Mouse (Mus musculus): ENCODE data around the gene Pcsk7. TPM values are rescaled to one million over a fixed set of nuclear protein-coding genes. Genes with fewer than 3 reads are reported as not detected.

Pcsk7 gene
- total and polyA plus RNA-seq, 3 experiments: 12.7 to 14.3 TPM; not detected in 1

GRCm38 (mm10) chr9:45963577-45963976 lies 57.3 kb downstream of the Pcsk7 start:
- Histone ChIP-seq H3K9ac (ENCODE audit: control insufficient read depth, low read depth, low read length, poor library complexity, severe bottlenecking) (no peak overlapping the region), H3K4me1 (ENCODE audit: control insufficient read depth in 1 of 2, insufficient read depth in 2 of 2, low read length in 2 of 2) (no peaks in the 10 kb centered on the region)
- TF ChIP-seq ZC3H11A (IDR thresholded peaks at IDR 0.05; ENCODE audit: low read depth, low read length): no peak
- TF ChIP-seq TCF12 (IDR thresholded peaks at IDR 0.05; ENCODE audit: low read depth, low read length): no peak
- no peak for TF ChIP-seq POLR2A (IDR thresholded peaks at IDR 0.05; ENCODE audit: control insufficient read depth in 1 of 2, insufficient read depth in 1 of 2, low read depth in 1 of 2, low read length in 2 of 2, poor library complexity in 1 of 2)
- TF ChIP-seq E2F4 (IDR thresholded peaks at IDR 0.05; ENCODE audit: borderline replicate concordance, low read depth, low read length): no peak
- no peak for TF ChIP-seq SMC3 (IDR thresholded peaks at IDR 0.05; ENCODE audit: low read depth, low read length)
- no peak for TF ChIP-seq GABPA (IDR thresholded peaks at IDR 0.05; ENCODE audit: low read depth, low read length)

DNA sequence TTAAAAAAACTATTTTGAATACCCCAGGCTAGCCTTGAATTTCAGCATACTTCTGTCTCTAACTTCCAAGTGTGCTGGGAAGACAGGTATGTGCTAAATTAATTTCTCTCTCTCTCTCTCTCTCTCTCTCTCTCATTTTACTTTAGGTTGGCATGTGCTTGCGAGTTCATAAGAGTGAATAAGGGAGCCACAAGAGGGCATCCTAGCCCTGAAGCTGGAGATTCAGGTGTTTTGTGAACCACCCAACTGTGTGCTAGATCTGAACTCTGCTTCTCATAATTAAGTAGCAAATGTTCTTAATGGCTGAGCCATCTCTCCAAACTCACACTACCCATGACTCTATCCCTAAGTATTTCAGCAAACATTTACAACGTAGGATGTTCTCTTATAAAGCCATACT lies 70.6 kb downstream of the Pcsk7 start:
- Histone ChIP-seq H3K27me3 (ENCODE audit: control insufficient read depth in 1 of 2, insufficient read depth in 2 of 2, low read length in 2 of 2) (no peaks in the 10 kb centered on the region), H3K4me3 (ENCODE audit: control insufficient read depth in 1 of 2, insufficient read depth in 1 of 2, low read depth in 2 of 2, low read length in 2 of 2) (no peak overlapping the region), H3K9ac (ENCODE audit: control insufficient read depth, low read depth, low read length, poor library complexity, severe bottlenecking) (no peak overlapping the region), H3K4me1 (ENCODE audit: control insufficient read depth in 1 of 2, insufficient read depth in 2 of 2, low read length in 2 of 2) (peaks cover 15 to 16% of the 10 kb centered on the region in 2 experiments), H3K9me3 (replicated peaks; ENCODE audit: insufficient read depth, low read length) (no peaks in the 10 kb centered on the region), H3K27ac (ENCODE audit: control insufficient read depth, low read depth, low read length) (no peak overlapping the region), H3K79me2 (ENCODE audit: control insufficient read depth, insufficient read depth, low read length, poor library complexity) (peaks cover 39% of the 10 kb centered on the region), H3K36me3 (ENCODE audit: control insufficient read depth in 1 of 2, insufficient read depth in 2 of 2, low read length in 2 of 2) (peaks cover 31 to 46% of the 10 kb centered on the region in 2 experiments)
- TF ChIP-seq CTCF (IDR thresholded peaks at IDR 0.05 in 2 of 3, conservative IDR thresholded peaks at IDR 0.05 in 1 of 3; ENCODE audit: control insufficient read depth in 1 of 3, insufficient read depth in 1 of 3, low read depth in 2 of 3, low read length in 3 of 3, poor library complexity in 1 of 3, severe bottlenecking in 1 of 3): peak in 1 of 3 experiments; percentile 34; a peak in 3 of 6 replicates
- TF ChIP-seq RAD21 (IDR thresholded peaks at IDR 0.05; ENCODE audit: low read depth, low read length): peak; percentile 23
- TF ChIP-seq MYC (IDR thresholded peaks at IDR 0.05; ENCODE audit: low read depth, low read length): no peak
- peak; percentile 21 for TF ChIP-seq SMC3 (IDR thresholded peaks at IDR 0.05; ENCODE audit: low read depth, low read length)
- no peak for TF ChIP-seq BHLHE40 (IDR thresholded peaks at IDR 0.05; ENCODE audit: borderline replicate concordance, low read depth, low read length)
- no peak for DNase-seq (ENCODE audit: low read depth, low spot score)

More at GRCm38 (mm10) chr9:45963577-45963976, 57.3 kb downstream of the Pcsk7 start:
- no peak overlapping the region for H3K27ac ChIP-seq (ENCODE audit: control insufficient read depth, low read depth, low read length)
- H3K27me3 ChIP-seq (ENCODE audit: control insufficient read depth in 1 of 2, insufficient read depth in 2 of 2, low read length in 2 of 2): no peaks in the 10 kb centered on the region
- no peaks in the 10 kb centered on the region; the same call in 1 of the 2 replicates for H3K79me2 ChIP-seq (ENCODE audit: control insufficient read depth, insufficient read depth, low read length, poor library complexity)
- H3K9me3 ChIP-seq (replicated peaks; ENCODE audit: insufficient read depth, low read length): no peaks in the 10 kb centered on the region
- DNase-seq (ENCODE audit: low read depth, low spot score): no peak
- H3K4me3 ChIP-seq (ENCODE audit: control insufficient read depth in 1 of 2, insufficient read depth in 1 of 2, low read depth in 2 of 2, low read length in 2 of 2): no peak overlapping the region
- peaks cover 0 to 31% of the 10 kb centered on the region in 2 experiments; a peak in 2 of 4 replicates for H3K36me3 ChIP-seq (ENCODE audit: control insufficient read depth in 1 of 2, insufficient read depth in 2 of 2, low read length in 2 of 2)

Other genes starting within 250 kb of the Pcsk7 start
- 7.8 and 7.9 TPM in 2 replicates for gene Cep164, start 77.8 kb upstream of the Pcsk7 start, total RNA-seq (2012; rRNA removed)
- gene Cep164, start 77.8 kb upstream of the Pcsk7 start, polyA plus RNA-seq (2012; ENCODE audit: insufficient read depth in 1 of 2, insufficient read length in 2 of 2, low read depth in 1 of 2, low replicate concordance in 2 of 2, missing spikeins in 1 of 2): 10 to 100 TPM in 1 of 2 experiments, not detected in 1; 14.2 TPM
- 0.27 and 0.33 TPM in 2 replicates for gene Bace1, start 67.9 kb upstream of the Pcsk7 start, total RNA-seq (2012; rRNA removed)
- gene Bace1, start 67.9 kb upstream of the Pcsk7 start, polyA plus RNA-seq (2012; ENCODE audit: insufficient read depth in 1 of 2, insufficient read length in 2 of 2, low read depth in 1 of 2, low replicate concordance in 2 of 2, missing spikeins in 1 of 2): 1 to 10 TPM in 1 of 2 experiments, not detected in 1; 4.0 TPM
- 7.9 and 8.1 TPM in 2 replicates for gene Rnf214, start 414 bp downstream of the Pcsk7 start, total RNA-seq (2012; rRNA removed)
- 10 to 100 TPM in 1 of 2 experiments, not detected in 1; 17.0 TPM for gene Rnf214, start 414 bp downstream of the Pcsk7 start, polyA plus RNA-seq (2012; ENCODE audit: insufficient read depth in 1 of 2, insufficient read length in 2 of 2, low read depth in 1 of 2, low replicate concordance in 2 of 2, missing spikeins in 1 of 2)
- 0.20 and 0.42 TPM in 2 replicates for gene Tagln, start 29.6 kb downstream of the Pcsk7 start, total RNA-seq (2012; rRNA removed)
- 1 to 10 TPM in 1 of 2 experiments, not detected in 1; 1.1 TPM for gene Tagln, start 29.6 kb downstream of the Pcsk7 start, polyA plus RNA-seq (2012; ENCODE audit: insufficient read depth in 1 of 2, insufficient read length in 2 of 2, low read depth in 1 of 2, low replicate concordance in 2 of 2, missing spikeins in 1 of 2)
- gene Sidt2, start 48.8 kb downstream of the Pcsk7 start, total RNA-seq (2012; rRNA removed): 22.4 and 27.0 TPM in 2 replicates
- 10 to 100 TPM in 1 of 2 experiments, not detected in 1; 71.8 TPM for gene Sidt2, start 48.8 kb downstream of the Pcsk7 start, polyA plus RNA-seq (2012; ENCODE audit: insufficient read depth in 1 of 2, insufficient read length in 2 of 2, low read depth in 1 of 2, low replicate concordance in 2 of 2, missing spikeins in 1 of 2)
- 125 and 127 TPM in 2 replicates for gene Pafah1b2, start 106.2 kb downstream of the Pcsk7 start, total RNA-seq (2012; rRNA removed)
- gene Pafah1b2, start 106.2 kb downstream of the Pcsk7 start, polyA plus RNA-seq (2012; ENCODE audit: insufficient read depth in 1 of 2, insufficient read length in 2 of 2, low read depth in 1 of 2, low replicate concordance in 2 of 2, missing spikeins in 1 of 2): 100 to 1,000 TPM; 131 to 178 TPM
- 63.3 and 78.7 TPM in 2 replicates for gene Sik3, start 106.3 kb downstream of the Pcsk7 start, total RNA-seq (2012; rRNA removed)
- 100 to 1,000 TPM in 1 of 2 experiments, not detected in 1; 111 TPM for gene Sik3, start 106.3 kb downstream of the Pcsk7 start, polyA plus RNA-seq (2012; ENCODE audit: insufficient read depth in 1 of 2, insufficient read length in 2 of 2, low read depth in 1 of 2, low replicate concordance in 2 of 2, missing spikeins in 1 of 2)

All from MEL (cell line).